Mouse (Mus musculus) limb, embryonic 15.5 days (tissue): Measurements from ENCODE around the gene Tgm1. TPM values are rescaled to one million over a fixed set of nuclear protein-coding genes. Genes with fewer than 3 reads are reported as not detected.

Source experiments
- ATAC-seq: fragments of 200-750 bp; cut with Nextera tagmentation; 2 replicates; pipeline ENCODE4 v1.8.0; 2017; ENCODE audit warnings: low read depth, moderate TSS enrichment; ENCODE audit not compliant: insufficient number of reproducible peaks, low FRiP score, low TSS enrichment
- H3K27ac ChIP-seq: fragments of 300-500 bp; sonication (generic); 2 replicates; pipeline ENCODE4 v1.5.1; 2015; ENCODE audit warnings: moderate library complexity, mild to moderate bottlenecking, inconsistent platforms
- H3K27me3 ChIP-seq: fragments of 300-500 bp; sonication (generic); 2 replicates; pipeline ENCODE4 v1.6.1; 2015; ENCODE audit warnings: inconsistent platforms
- H3K36me3 ChIP-seq: fragments of 300-500 bp; sonication (generic); 2 replicates; pipeline ENCODE4 v1.6.1; 2015; ENCODE audit warnings: inconsistent platforms
- H3K4me1 ChIP-seq: fragments of 300-500 bp; sonication (generic); 2 replicates; pipeline ENCODE4 v1.6.1; 2015; ENCODE audit warnings: inconsistent platforms
- H3K4me2 ChIP-seq: fragments of 300-500 bp; sonication (generic); 2 replicates; pipeline ENCODE4 v1.6.1; 2015; ENCODE audit warnings: mild to moderate bottlenecking, inconsistent platforms
- H3K4me3 ChIP-seq: fragments of 300-500 bp; sonication (generic); 2 replicates; pipeline ENCODE4 v1.5.1; 2015; ENCODE audit warnings: mild to moderate bottlenecking, inconsistent platforms
- H3K9ac ChIP-seq: fragments of 300-500 bp; sonication (generic); 2 replicates; pipeline ENCODE4 v1.6.1; 2015; ENCODE audit warnings: inconsistent platforms
- H3K9me3 ChIP-seq: fragments of 300-500 bp; sonication (generic); 2 replicates; pipeline ENCODE4 v1.6.1; 2016; ENCODE audit warnings: inconsistent platforms
- WGBS: fragments of 180-500 bp; shearing (Covaris S2); methylation state at CpG from one replicate; pipeline ENCODE4 v1.1.7; 2015; 5-methylcytosine and 5-hydroxymethylcytosine counted together
- polyA plus RNA-seq: library from polyadenylated mRNA; unstranded; fragments of >200 nt; fragmentation: Nextera tagmentation; extraction: Ambion mirVana; gene quantifications from 2 replicates; pipeline ENCODE4 v1.2.1, GENCODE M21; 2015

The Tgm1 gene
- polyA plus RNA-seq, 1 experiment from 2014 or later: 47.8 TPM

- Histone ChIP-seq H3K36me3 (peaks cover 37% of the 10 kb centered on the region), H3K4me1 (peaks cover 13% of the 10 kb centered on the region), H3K9me3 (no peaks in the 10 kb centered on the region), H3K27me3 (no peaks in the 10 kb centered on the region), H3K9ac (peak within 1 kb of the TSS; percentile 76), H3K4me2 (peak within 1 kb of the TSS; percentile 54), H3K27ac (peak within 1 kb of the TSS; percentile 87), H3K4me3 (peak within 1 kb of the TSS; percentile 71)
- under 1% methylated on average over 39 of the region's 39 CpGs for WGBS
- peak; percentile 89 for ATAC-seq
Measured at GRCm38 (mm10) chr14:55659960-55660573, 53.7 kb downstream of the Tgm1 start, which contains the start of gene Mdp1. Gene Mdp1 (minus strand): TSS chr14:55660508.

GRCm38 (mm10) chr14:55658011-55658410, 55.7 kb downstream of the Tgm1 start:
- Histone ChIP-seq H3K4me2 (no peak overlapping the region), H3K36me3 (peaks cover 27% of the 10 kb centered on the region), H3K4me3 (no peak overlapping the region), H3K27me3 (no peaks in the 10 kb centered on the region), H3K4me1 (peaks cover 13% of the 10 kb centered on the region), H3K9me3 (no peaks in the 10 kb centered on the region), H3K9ac (no peak overlapping the region), H3K27ac (no peak overlapping the region)
- WGBS: 93% methylated on average over 5 of the region's 5 CpGs
- no peak for ATAC-seq

GRCm38 (mm10) chr14:55656935-55657334, 56.8 kb downstream of the Tgm1 start:
- H3K27ac ChIP-seq: no peak overlapping the region
- peaks cover 16% of the 10 kb centered on the region for H3K4me1 ChIP-seq
- no peaks in the 10 kb centered on the region for H3K27me3 ChIP-seq
- 85% methylated on average over 3 of the region's 3 CpGs for whole genome bisulfite sequencing
- no peaks in the 10 kb centered on the region for H3K9me3 ChIP-seq
- ATAC-seq: no peak
- H3K36me3 ChIP-seq: peaks cover 18% of the 10 kb centered on the region
- H3K4me3 ChIP-seq: no peak overlapping the region
- H3K4me2 ChIP-seq: no peak overlapping the region
- no peak overlapping the region for H3K9ac ChIP-seq

GRCm38 (mm10) chr14:55651528-55651927, 62.2 kb downstream of the Tgm1 start:
- no peak overlapping the region for H3K9ac ChIP-seq
- H3K27me3 ChIP-seq: no peaks in the 10 kb centered on the region
- ATAC-seq: no peak
- no peak overlapping the region for H3K4me2 ChIP-seq
- no peak overlapping the region for H3K4me3 ChIP-seq
- 0 out of 2 replicates have a peak, but pooled peaks cover 3% of the 10 kb centered on the region for H3K4me1 ChIP-seq
- 76% methylated on average over 7 of the region's 7 CpGs for WGBS
- H3K36me3 ChIP-seq: peaks cover 8% of the 10 kb centered on the region; the same call in 1 of the 2 replicates
- H3K9me3 ChIP-seq: no peaks in the 10 kb centered on the region
- H3K27ac ChIP-seq: no peak overlapping the region

Other genes with a start within 250 kb of the Tgm1 start
- gene Dhrs4, start 235.2 kb downstream of the Tgm1 start, polyA plus RNA-seq: 70.3 and 76.2 TPM in 2 replicates
- 2.1 and 2.4 TPM in 2 replicates for gene Carmil3, start 223.3 kb downstream of the Tgm1 start, polyA plus RNA-seq
- 0.36 and 0.54 TPM in 2 replicates for gene Cpne6, start 203.5 kb downstream of the Tgm1 start, polyA plus RNA-seq
- gene Nrl, start 188.9 kb downstream of the Tgm1 start, polyA plus RNA-seq: not detected in 2 replicates
- gene Pck2, start 173.7 kb downstream of the Tgm1 start, polyA plus RNA-seq: 32.4 and 34.3 TPM in 2 replicates
- gene Dcaf11, start 153.9 kb downstream of the Tgm1 start, polyA plus RNA-seq: 50.0 and 50.1 TPM in 2 replicates
- gene A730061H03Rik, start 153.5 kb downstream of the Tgm1 start, polyA plus RNA-seq: 1.3 and 1.4 TPM in 2 replicates
- 17.3 and 44.6 TPM in 2 replicates for gene Fitm1, start 138.3 kb downstream of the Tgm1 start, polyA plus RNA-seq
- gene Psme1, start 135.8 kb downstream of the Tgm1 start, polyA plus RNA-seq: 141 and 148 TPM in 2 replicates
- gene Emc9, start 128.6 kb downstream of the Tgm1 start, polyA plus RNA-seq: 12.6 and 16.2 TPM in 2 replicates
- gene Psme2, start 122.8 kb downstream of the Tgm1 start, polyA plus RNA-seq: 239 and 241 TPM in 2 replicates
- gene Rnf31, start 122.2 kb downstream of the Tgm1 start, polyA plus RNA-seq: 20.0 and 20.6 TPM in 2 replicates
- gene Irf9, start 110.4 kb downstream of the Tgm1 start, polyA plus RNA-seq: 13.2 and 13.7 TPM in 2 replicates
- 3.3 TPM in 2 replicates for gene Rec8, start 95.9 kb downstream of the Tgm1 start, polyA plus RNA-seq
- 107 and 125 TPM in 2 replicates for gene Ipo4, start 78.0 kb downstream of the Tgm1 start, polyA plus RNA-seq
- gene Gm49378, start 76.0 kb downstream of the Tgm1 start, polyA plus RNA-seq: 1.5 and 1.6 TPM in 2 replicates
- gene Tm9sf1, start 70.1 kb downstream of the Tgm1 start, polyA plus RNA-seq: 115 and 124 TPM in 2 replicates
- gene Tssk4, start 63.7 kb downstream of the Tgm1 start, polyA plus RNA-seq: 1.0 and 1.1 TPM in 2 replicates
- 56.0 and 58.7 TPM in 2 replicates for gene Mdp1, start 53.4 kb downstream of the Tgm1 start, polyA plus RNA-seq
- 61.0 and 61.1 TPM in 2 replicates for gene Gmpr2, start 42.0 kb downstream of the Tgm1 start, polyA plus RNA-seq
- 536 and 558 TPM in 2 replicates for gene Nedd8, start 41.8 kb downstream of the Tgm1 start, polyA plus RNA-seq
- 31.5 and 33.3 TPM in 2 replicates for gene Tinf2, start 32.1 kb downstream of the Tgm1 start, polyA plus RNA-seq
- gene Rabggta, start 8.3 kb upstream of the Tgm1 start, polyA plus RNA-seq: 29.4 and 31.3 TPM in 2 replicates
- gene Dhrs1, start 31.8 kb upstream of the Tgm1 start, polyA plus RNA-seq: 83.3 and 93.4 TPM in 2 replicates
- gene Nop9, start 31.8 kb upstream of the Tgm1 start, polyA plus RNA-seq: 27.9 and 31.9 TPM in 2 replicates
- 0.58 and 0.74 TPM in 2 replicates for gene Cideb, start 44.5 kb upstream of the Tgm1 start, polyA plus RNA-seq
- 0.83 and 1.3 TPM in 2 replicates for gene Ltb4r2, start 47.5 kb upstream of the Tgm1 start, polyA plus RNA-seq
- gene Ltb4r1, start 52.0 kb upstream of the Tgm1 start, polyA plus RNA-seq: 1.2 and 1.4 TPM in 2 replicates
- 16.8 and 21.3 TPM in 2 replicates for gene Adcy4, start 70.2 kb upstream of the Tgm1 start, polyA plus RNA-seq
- 35.0 and 37.6 TPM in 2 replicates for gene Ripk3, start 74.9 kb upstream of the Tgm1 start, polyA plus RNA-seq
- gene Nfatc4, start 109.2 kb upstream of the Tgm1 start, polyA plus RNA-seq: 89.3 and 95.9 TPM in 2 replicates
- gene Nynrin, start 140.1 kb upstream of the Tgm1 start, polyA plus RNA-seq: 21.6 and 25.5 TPM in 2 replicates
- 0.24 and 0.46 TPM in 2 replicates for gene Cbln3, start 170.5 kb upstream of the Tgm1 start, polyA plus RNA-seq
- 18.6 and 20.5 TPM in 2 replicates for gene Khnyn, start 171.0 kb upstream of the Tgm1 start, polyA plus RNA-seq
- 87.1 and 91.0 TPM in 2 replicates for gene Sdr39u1, start 186.4 kb upstream of the Tgm1 start, polyA plus RNA-seq
- gene Cma1, start 230.7 kb upstream of the Tgm1 start, polyA plus RNA-seq: 401 and 411 TPM in 2 replicates
- gene Cma2, start 237.1 kb upstream of the Tgm1 start, polyA plus RNA-seq: 1.00 and 1.0 TPM in 2 replicates